In genomic region chr4:147127137-147127536, GRCm38 (mm10) we compare ENCODE assay signal across 7 mouse cellular contexts. TPM values are rescaled to one million over a fixed set of nuclear protein-coding genes. Genes with fewer than 3 reads are reported as not detected.
A peak's percentile ranks its signal among the peaks of the same experiment; 100 is the strongest.
DNase-seq lines count a peak whose midpoint lies in the region; ATAC-seq and TF ChIP-seq lines count a peak whose summit lies in the region.
"Not testable (repeated sequence)": the region's sequence is repeated elsewhere in the genome, so short reads cannot be mapped to it uniquely, and the experiment has no call there.
"Had no signal": no experiment of that assay in that cellular context is flagged by ENCODE, and none has a peak within 500 bp of the region (broad histone marks: within the 10 kb centered on the region; RNA-seq: fewer than 3 reads in every experiment).

No protein-coding gene starts in this region.

- H3K4me3 ChIP-seq in E14TG2a.4 (replicated peaks; ENCODE audit: low read length) = 0 out of 2 replicates have a peak overlapping the region, but pooled peaks have one; percentile 1
- H3K4me3 ChIP-seq in heart, embryonic 10.5 days; lung, embryonic 14.5 days (ENCODE audit: low read depth, low read length); midbrain, postnatal 0 days (ENCODE audit: low read depth, low read length); stomach, postnatal 0 days (ENCODE audit: low read depth, low read length): not testable (repeated sequence)

- H3K9me3 ChIP-seq in E14TG2a.4 (ENCODE audit: low read length); heart, embryonic 10.5 days: not testable (repeated sequence)
- peaks cover 31% of the 10 kb centered on the region; the same call in 1 of the 2 replicates for H3K9me3 ChIP-seq in lung, embryonic 14.5 days (ENCODE audit: low read depth, low read length)
- H3K9me3 ChIP-seq in midbrain, postnatal 0 days (ENCODE audit: low read length) = peaks cover 28% of the 10 kb centered on the region
- peaks cover 11% of the 10 kb centered on the region; the same call in 1 of the 2 replicates for H3K9me3 ChIP-seq in stomach, postnatal 0 days (ENCODE audit: control insufficient read depth, low read length)

- 80% methylated on average over 2 of the region's 2 CpGs for WGBS in heart, embryonic 10.5 days
- 86% methylated on average over 2 of the region's 2 CpGs for WGBS in lung, embryonic 14.5 days
- 85% methylated on average over 2 of the region's 2 CpGs for WGBS in midbrain, postnatal 0 days
- 77% methylated on average over 2 of the region's 2 CpGs for WGBS in stomach, postnatal 0 days

- not testable (repeated sequence) for H3K4me2 ChIP-seq in lung, embryonic 14.5 days; midbrain, postnatal 0 days (ENCODE audit: low read depth, low read length, poor library complexity, severe bottlenecking); stomach, postnatal 0 days (replicated peaks; ENCODE audit: low read depth)

- not testable (repeated sequence) for H3K36me3 ChIP-seq in E14TG2a.4 (ENCODE audit: insufficient read depth, low read length); heart, embryonic 10.5 days; lung, embryonic 14.5 days (ENCODE audit: insufficient read depth); midbrain, postnatal 0 days (ENCODE audit: insufficient read depth, low read length); stomach, postnatal 0 days (ENCODE audit: control insufficient read depth, insufficient read depth, low read length)

- ATAC-seq in lung, embryonic 14.5 days (ENCODE audit: insufficient read depth); midbrain, postnatal 0 days (ENCODE audit: low FRiP score); stomach, postnatal 0 days (ENCODE audit: low FRiP score, low TSS enrichment): not testable (repeated sequence)

- not testable (repeated sequence) for H3K27me3 ChIP-seq in E14TG2a.4 (ENCODE audit: insufficient read depth, low read length); heart, embryonic 10.5 days (ENCODE audit: insufficient read depth, poor library complexity, severe bottlenecking); lung, embryonic 14.5 days (ENCODE audit: insufficient read depth, low read length); midbrain, postnatal 0 days (ENCODE audit: insufficient read depth, low read length); stomach, postnatal 0 days (ENCODE audit: control insufficient read depth, insufficient read depth, low read length)

- not testable (repeated sequence) for H3K27ac ChIP-seq in heart, embryonic 10.5 days; lung, embryonic 14.5 days (ENCODE audit: low read depth); midbrain, postnatal 0 days (ENCODE audit: low read depth, low read length); stomach, postnatal 0 days (replicated peaks)

- peaks cover 30% of the 10 kb centered on the region for H3K4me1 ChIP-seq in E14TG2a.4 (replicated peaks; ENCODE audit: low read depth, low read length)
- H3K4me1 ChIP-seq in heart, embryonic 10.5 days; lung, embryonic 14.5 days (ENCODE audit: insufficient read depth); midbrain, postnatal 0 days (ENCODE audit: insufficient read depth, low read length); stomach, postnatal 0 days (replicated peaks; ENCODE audit: control insufficient read depth, insufficient read depth): not testable (repeated sequence)

- not testable (repeated sequence) for TF ChIP-seq CTCF in E14TG2a.4 (conservative IDR thresholded peaks at IDR 0.05; ENCODE audit: low read length); lung, embryonic 14.5 days (IDR thresholded peaks at IDR 0.05; ENCODE audit: low read depth); midbrain, postnatal 0 days (IDR thresholded peaks at IDR 0.05); stomach, postnatal 0 days (IDR thresholded peaks at IDR 0.05; ENCODE audit: low read depth)

- not testable (repeated sequence) for H3K9ac ChIP-seq in lung, embryonic 14.5 days; midbrain, postnatal 0 days (replicated peaks; ENCODE audit: low read length, poor library complexity, severe bottlenecking); stomach, postnatal 0 days (ENCODE audit: low read length)

- DNase-seq in ZHBTc4 (ENCODE audit: low read depth, low spot score) = peak; percentile 1
- peak; percentile 57 for DNase-seq in heart, embryonic 10.5 days (ENCODE audit: low spot score)
- peak; percentile 1 for DNase-seq in lung, embryonic 14.5 days
- peak; percentile 0 for DNase-seq in midbrain, postnatal 0 days (ENCODE audit: low spot score)
- peak; percentile 4 for DNase-seq in stomach, postnatal 0 days (ENCODE audit: low spot score)

- not testable (repeated sequence) for TF ChIP-seq EP300 in stomach, postnatal 0 days (optimal IDR thresholded peaks at IDR 0.05)

RNA-seq across cellular contexts. Expression of gene Zfp991, which starts 4.7 kb away (rescaled TPM):
- polyA plus RNA-seq in heart, embryonic 10.5 days (2016; fragmentation: Nextera tagmentation; extraction: Ambion mirVana) = 7.4 and 9.9 TPM in 2 replicates
- polyA plus RNA-seq in lung, embryonic 14.5 days (2014; fragmentation: Nextera tagmentation; extraction: Ambion mirVana) = 4.3 and 4.9 TPM in 2 replicates
- total RNA-seq in midbrain, postnatal 0 days (2014; rRNA removed) = 4.1 and 5.7 TPM in 2 replicates
- polyA plus RNA-seq in midbrain, postnatal 0 days (2015; fragmentation: Nextera tagmentation; extraction: Ambion mirVana) = 4.1 and 5.0 TPM in 2 replicates
- 3.9 and 4.3 TPM in 2 replicates for polyA plus RNA-seq in stomach, postnatal 0 days (2015; fragmentation: Nextera tagmentation; extraction: Ambion mirVana)
- polyA plus RNA-seq: erythroblast, embryonic 14.5 days had no signal

Comparison
In these comparisons a context has a peak if more than half of its experiments do, and no peak if none do; other contexts are left out.
1. DNase-seq: peak in every context shown above with its lines; median percentile 57 in heart, embryonic 10.5 days; 4 in stomach, postnatal 0 days; 1 in ZHBTc4; 1 in lung, embryonic 14.5 days; 0 in midbrain, postnatal 0 days.